Mouse (Mus musculus) myocyte (in vitro differentiated cells): ENCODE measurements around the gene Ltb4r2. TPM values are rescaled to one million over a fixed set of nuclear protein-coding genes. Genes with fewer than 3 reads are reported as not detected.

Experiments used
- H3K27me3 ChIP-seq: one replicate; pipeline ENCODE4 v1.6.1; 2011; ENCODE audit not compliant: control insufficient read depth, insufficient read depth, insufficient read length
- H3K36me3 ChIP-seq: one replicate; pipeline ENCODE4 v1.6.1; 2011; ENCODE audit not compliant: control insufficient read depth, insufficient read depth
- H3K4me2 ChIP-seq: one replicate; pipeline ENCODE4 v1.6.1; 2011; ENCODE audit warnings: low read depth, control low read depth
- H3K4me3 ChIP-seq: one replicate; pipeline ENCODE4 v1.5.1; 2011; ENCODE audit warnings: mild to moderate bottlenecking, control low read depth, moderate library complexity
- H3K79me2 ChIP-seq: one replicate; pipeline ENCODE4 v1.6.1; 2011; ENCODE audit not compliant: control insufficient read depth, insufficient read depth
- H3ac ChIP-seq: one replicate; pipeline ENCODE4 v1.6.1; 2011; ENCODE audit not compliant: control insufficient read depth, insufficient read length
- CEBPB ChIP-seq: IDR thresholded peaks from 2 replicates; pipeline ENCODE4 v1.6.1; 2011; ENCODE audit warnings: mild to moderate bottlenecking, moderate library complexity; ENCODE audit not compliant: poor library complexity, insufficient read depth, severe bottlenecking
- E2F4 ChIP-seq: IDR thresholded peaks from one replicate; pipeline ENCODE4 v1.6.1; 2011; ENCODE audit warnings: mild to moderate bottlenecking, control low read depth, moderate library complexity; ENCODE audit not compliant: insufficient read depth
- MAX ChIP-seq: IDR thresholded peaks from one replicate; pipeline ENCODE4 v1.6.1; 2011; ENCODE audit warnings: low read depth, mild to moderate bottlenecking, control low read depth
- MYOD1 ChIP-seq, 3 experiments: IDR thresholded peaks; one replicate each; pipeline ENCODE4 v1.6.1; 2011; ENCODE audit warnings: control low read depth in 2 of 3, low read depth in 2 of 3, mild to moderate bottlenecking in 2 of 3, moderate library complexity in 1 of 3; ENCODE audit not compliant: insufficient read length in 2 of 3, control insufficient read depth in 1 of 3
- MYOG ChIP-seq, 3 experiments: IDR thresholded peaks; one replicate each; pipeline ENCODE4 v1.6.1; 2011; ENCODE audit warnings: control low read depth in 2 of 3, low read depth in 2 of 3, mild to moderate bottlenecking in 2 of 3; ENCODE audit not compliant: insufficient read length in 2 of 3, control insufficient read depth in 1 of 3, insufficient read depth in 1 of 3
- POLR2A ChIP-seq: IDR thresholded peaks from one replicate; pipeline ENCODE4 v1.6.1; 2011; ENCODE audit warnings: low read depth, mild to moderate bottlenecking, control low read depth, moderate library complexity; ENCODE audit not compliant: insufficient read length
- POLR2AphosphoS2 ChIP-seq: IDR thresholded peaks from one replicate; pipeline ENCODE4 v1.6.1; 2011; ENCODE audit warnings: low read depth, control low read depth; ENCODE audit not compliant: insufficient read length
- REST ChIP-seq: IDR thresholded peaks from one replicate; pipeline ENCODE4 v1.6.1; 2011; ENCODE audit warnings: mild to moderate bottlenecking, control low read depth, moderate library complexity; ENCODE audit not compliant: insufficient read depth, insufficient read length
- SRF ChIP-seq: IDR thresholded peaks from one replicate; pipeline ENCODE4 v1.6.1; 2011; ENCODE audit warnings: low read depth; ENCODE audit not compliant: control insufficient read depth, insufficient read length
- TCF12 ChIP-seq: IDR thresholded peaks from one replicate; pipeline ENCODE4 v1.6.1; 2011; ENCODE audit warnings: mild to moderate bottlenecking, control low read depth; ENCODE audit not compliant: poor library complexity, insufficient read depth, severe bottlenecking
- TCF3 ChIP-seq: IDR thresholded peaks from one replicate; pipeline ENCODE4 v1.6.1; 2011; ENCODE audit warnings: low read depth, control low read depth; ENCODE audit not compliant: insufficient read length
- USF1 ChIP-seq: IDR thresholded peaks from one replicate; pipeline ENCODE4 v1.6.1; 2011; ENCODE audit warnings: low read depth, mild to moderate bottlenecking, control low read depth, moderate library complexity
- polyA plus RNA-seq: library from polyadenylated mRNA; unstranded; fragments of >200 nt; fragmentation: generic; extraction: Trizol; gene quantifications from one replicate; pipeline ENCODE4 v1.2.1, GENCODE M21; 2012; ENCODE audit warnings: missing spikeins

Gene Ltb4r2
- polyA plus RNA-seq, 1 experiment: 0.01 TPM

- H3K4me3 ChIP-seq: no peak overlapping the region
- no peaks in the 10 kb centered on the region for H3K79me2 ChIP-seq
- no peak for TF ChIP-seq MYOD1 (IDR thresholded peaks at IDR 0.05; ENCODE audit: control insufficient read depth in 1 of 3, insufficient read length in 2 of 3, low read depth in 2 of 3)
- TF ChIP-seq USF1: no peak
- TF ChIP-seq MAX: no peak
- TF ChIP-seq CEBPB: peak; percentile 55; the same call in 1 of the 2 replicates
- no peak for TF ChIP-seq REST
- no peak for TF ChIP-seq SRF
- TF ChIP-seq TCF3: no peak
- no peak for TF ChIP-seq POLR2A
- no peaks in the 10 kb centered on the region for H3K36me3 ChIP-seq
- no peak overlapping the region for H3K4me2 ChIP-seq
- H3ac ChIP-seq: no peak overlapping the region
- H3K27me3 ChIP-seq: no peaks in the 10 kb centered on the region
Measured at GRCm38 (mm10) chr14:55734869-55735268, 26.4 kb upstream of the Ltb4r2 start.

DNA sequence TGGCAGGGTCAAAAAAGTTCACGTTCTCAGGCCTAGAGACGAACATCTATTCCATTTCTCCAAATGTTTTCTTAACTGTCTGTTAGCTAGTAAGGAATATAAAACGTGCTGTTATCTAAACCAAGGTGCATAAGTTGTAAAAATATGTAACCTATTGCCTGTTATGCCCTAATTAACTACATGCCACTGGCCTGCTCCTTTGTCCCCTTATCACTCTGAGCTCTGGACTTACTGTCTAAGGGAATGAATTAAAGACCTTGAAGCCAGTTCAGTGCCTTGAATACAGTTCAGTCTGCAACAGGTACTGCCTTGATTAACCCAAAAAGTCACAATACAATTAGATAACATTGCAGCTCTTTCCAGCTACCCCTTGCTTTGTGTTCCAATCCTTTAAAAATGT lies 25.9 kb upstream of the Ltb4r2 start:
- Histone ChIP-seq H3K79me2 (no peaks in the 10 kb centered on the region), H3K4me2 (no peak overlapping the region), H3K4me3 (no peak overlapping the region), H3K36me3 (no peaks in the 10 kb centered on the region), H3ac (no peak overlapping the region), H3K27me3 (no peaks in the 10 kb centered on the region)
- TF ChIP-seq REST (no peak), MYOD1 (IDR thresholded peaks at IDR 0.05; ENCODE audit: control insufficient read depth in 1 of 3, insufficient read length in 2 of 3, low read depth in 2 of 3) (no peak), CEBPB (no peak), POLR2A (no peak), E2F4 (no peak), MYOG (IDR thresholded peaks at IDR 0.05; ENCODE audit: control insufficient read depth in 1 of 3, insufficient read depth in 1 of 3, insufficient read length in 2 of 3, low read depth in 2 of 3) (no peak), TCF3 (no peak), SRF (no peak), POLR2AphosphoS2 (no peak)

DNA sequence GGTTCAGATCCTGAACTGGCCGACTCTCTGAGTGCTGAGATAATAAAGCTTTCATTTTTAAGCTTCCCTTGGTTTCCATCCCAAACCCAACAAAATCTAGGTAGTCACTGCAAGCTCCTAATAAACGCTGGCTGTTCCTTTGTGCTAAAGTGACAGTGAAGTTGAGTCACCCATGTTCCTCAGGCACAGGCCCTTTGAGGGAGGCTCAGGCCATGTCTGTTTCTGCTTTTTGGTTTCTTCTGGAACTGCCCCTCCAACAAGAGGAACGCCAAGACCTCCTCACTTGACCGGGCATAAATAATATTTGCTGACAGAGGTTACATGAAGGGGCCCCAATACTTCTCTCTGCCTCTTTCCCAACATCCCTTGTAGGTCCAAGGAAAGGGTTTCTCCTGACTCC lies 25.5 kb upstream of the Ltb4r2 start:
- H3K4me3 ChIP-seq: no peak overlapping the region
- H3K79me2 ChIP-seq: no peaks in the 10 kb centered on the region
- no peak overlapping the region for H3ac ChIP-seq
- no peaks in the 10 kb centered on the region for H3K36me3 ChIP-seq
- H3K27me3 ChIP-seq: no peaks in the 10 kb centered on the region
- no peak for TF ChIP-seq MYOD1 (IDR thresholded peaks at IDR 0.05; ENCODE audit: control insufficient read depth in 1 of 3, insufficient read length in 2 of 3, low read depth in 2 of 3)
- TF ChIP-seq POLR2AphosphoS2: no peak
- no peak for TF ChIP-seq SRF
- no peak for TF ChIP-seq E2F4
- TF ChIP-seq TCF12: no peak
- TF ChIP-seq REST: no peak
- TF ChIP-seq MYOG (IDR thresholded peaks at IDR 0.05; ENCODE audit: control insufficient read depth in 1 of 3, insufficient read depth in 1 of 3, insufficient read length in 2 of 3, low read depth in 2 of 3): no peak
- TF ChIP-seq USF1: no peak
- no peak for TF ChIP-seq CEBPB
- no peak for TF ChIP-seq TCF3
- no peak for TF ChIP-seq MAX
- no peak for TF ChIP-seq POLR2A
- H3K4me2 ChIP-seq: no peak overlapping the region

DNA sequence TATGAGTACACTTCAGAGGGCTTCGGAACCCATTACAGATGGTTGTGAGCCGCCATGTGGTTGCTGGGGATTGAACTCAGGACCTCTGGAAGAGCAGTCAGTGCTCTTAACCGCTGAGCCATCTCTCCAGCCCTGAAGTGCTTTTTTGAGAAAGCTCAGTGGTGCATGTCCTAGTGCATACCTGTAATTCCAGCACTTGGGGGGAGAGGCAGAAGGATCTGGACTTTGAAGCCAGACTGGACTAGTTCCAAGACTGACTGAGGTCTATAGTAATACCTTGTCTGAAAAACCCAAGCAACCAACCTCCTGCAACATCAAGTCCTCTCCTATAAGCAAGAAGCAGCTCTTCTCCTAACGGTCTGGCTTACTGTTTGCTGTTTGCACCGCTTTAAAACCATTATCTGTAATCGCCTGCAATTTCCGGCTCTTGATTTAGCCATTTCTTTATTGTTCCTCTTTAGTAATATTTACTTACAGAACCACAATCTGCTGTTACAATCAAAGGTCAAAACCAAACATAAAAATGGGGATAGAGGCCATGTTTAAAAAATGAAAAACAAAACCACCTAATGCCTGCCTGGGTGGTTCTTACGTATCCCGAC lies 24.0 kb upstream of the Ltb4r2 start:
- H3K4me2 ChIP-seq: no peak overlapping the region
- no peaks in the 10 kb centered on the region for H3K79me2 ChIP-seq
- TF ChIP-seq SRF (no peak), POLR2AphosphoS2 (no peak), MAX (no peak), MYOG (IDR thresholded peaks at IDR 0.05; ENCODE audit: control insufficient read depth in 1 of 3, insufficient read depth in 1 of 3, insufficient read length in 2 of 3, low read depth in 2 of 3) (no peak), POLR2A (no peak), USF1 (no peak), E2F4 (no peak), CEBPB (no peak), TCF12 (no peak), TCF3 (no peak), MYOD1 (IDR thresholded peaks at IDR 0.05; ENCODE audit: control insufficient read depth in 1 of 3, insufficient read length in 2 of 3, low read depth in 2 of 3) (no peak), REST (no peak)
- H3K36me3 ChIP-seq: peaks cover 9% of the 10 kb centered on the region
- H3K27me3 ChIP-seq: no peaks in the 10 kb centered on the region
- no peak overlapping the region for H3K4me3 ChIP-seq
- no peak overlapping the region for H3ac ChIP-seq

GRCm38 (mm10) chr14:55743711-55744110 lies 17.5 kb upstream of the Ltb4r2 start:
- no peak overlapping the region for H3K4me3 ChIP-seq
- TF ChIP-seq REST (no peak), MYOG (IDR thresholded peaks at IDR 0.05; ENCODE audit: control insufficient read depth in 1 of 3, insufficient read depth in 1 of 3, insufficient read length in 2 of 3, low read depth in 2 of 3) (peak in 2 of 3 experiments; percentile 12 to 47), MYOD1 (IDR thresholded peaks at IDR 0.05; ENCODE audit: control insufficient read depth in 1 of 3, insufficient read length in 2 of 3, low read depth in 2 of 3) (peak in 2 of 3 experiments; percentile 30 to 35)

More at GRCm38 (mm10) chr14:55743711-55744110, 17.5 kb upstream of the Ltb4r2 start:
- peaks cover 21% of the 10 kb centered on the region for H3K79me2 ChIP-seq
- peaks cover 12% of the 10 kb centered on the region for H3K36me3 ChIP-seq
- H3K4me2 ChIP-seq: peak overlapping the region; percentile 90
- no peak overlapping the region for H3ac ChIP-seq
- H3K27me3 ChIP-seq: no peaks in the 10 kb centered on the region
